Mouse (Mus musculus) cortical plate, adult 2 months (tissue): ENCODE measurements around the gene Spata21.

Experiments
- CTCF ChIP-seq: fragments of 200-500 bp; IDR thresholded peaks from 2 replicates; pipeline ENCODE4 v1.5.1; 2011; ENCODE audit warnings: mild to moderate bottlenecking, control low read depth, low read length; ENCODE audit not compliant: insufficient read depth; ENCODE audit errors: extremely low read depth
- POLR2A ChIP-seq: fragments of 200-500 bp; IDR thresholded peaks from 2 replicates; pipeline ENCODE4 v1.6.1; 2011; ENCODE audit warnings: mild to moderate bottlenecking, low read length, control low read depth; ENCODE audit not compliant: insufficient read depth; ENCODE audit errors: extremely low read depth

- TF ChIP-seq CTCF (no peak), POLR2A (no peak)
These were observed 11.2 kb upstream of the Spata21 start for GRCm38 (mm10) chr4:141076761-141077506.
